Mouse (Mus musculus): Measurements from ENCODE around the gene Slc1a7. TPM values are rescaled to one million over a fixed set of nuclear protein-coding genes. Genes with fewer than 3 reads are reported as not detected.

Gene Slc1a7
- polyA plus RNA-seq, 1 experiment from 2014 or later = 0.19 TPM

DNA sequence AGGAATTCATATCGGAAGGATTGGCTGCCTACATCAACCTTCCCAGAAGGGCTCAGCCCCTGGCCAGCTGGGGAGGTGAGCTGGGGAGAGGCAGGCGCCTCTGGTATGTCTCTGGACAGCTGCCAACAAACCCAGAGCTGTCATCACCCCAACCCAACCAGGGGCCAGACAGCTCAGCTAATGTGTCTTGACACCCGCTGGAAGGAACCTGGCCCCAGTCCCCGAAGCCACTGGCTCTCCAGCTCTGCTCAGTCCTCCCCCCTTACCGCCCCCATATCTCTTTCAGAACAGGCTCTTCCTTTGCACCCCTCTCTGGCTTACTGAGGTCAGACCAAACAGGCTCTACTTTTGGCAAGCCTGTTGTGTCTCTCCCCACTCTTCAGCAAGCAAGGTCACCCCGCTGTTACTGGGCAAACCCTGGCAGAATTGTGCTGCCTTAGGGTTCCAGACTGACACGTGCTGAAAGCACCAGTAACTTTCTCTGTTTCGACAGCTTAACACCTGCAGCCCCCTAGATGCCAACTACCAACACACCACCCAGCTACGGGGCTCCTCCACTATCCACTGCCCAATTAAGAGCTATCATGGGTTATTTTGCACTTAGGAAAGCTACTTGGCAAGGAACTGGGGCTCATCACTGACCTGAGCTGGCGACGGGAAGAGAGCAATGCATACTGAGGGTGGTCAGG is 5.9 kb upstream of the Slc1a7 start:
- Histone ChIP-seq H3K36me3 (ENCODE audit: control insufficient read depth, insufficient read depth, low read length) (no peaks in the 10 kb centered on the region), H3K4me1 (replicated peaks; ENCODE audit: control insufficient read depth, insufficient read depth, low read length) (peaks cover 12% of the 10 kb centered on the region), H3K4me2 (ENCODE audit: low read depth, low read length) (no peak overlapping the region), H3K9ac (ENCODE audit: low read length) (no peak overlapping the region), H3K4me3 (ENCODE audit: low read length) (no peak overlapping the region), H3K27me3 (ENCODE audit: control insufficient read depth, insufficient read depth, low read depth, low read length) (no peaks in the 10 kb centered on the region), H3K27ac (ENCODE audit: low read length) (0 out of 2 replicates have a peak overlapping the region, but pooled peaks have one; percentile 16), H3K9me3 (ENCODE audit: control insufficient read depth, low read length) (no peaks in the 10 kb centered on the region)
- WGBS = 29% methylated on average over 11 of the region's 11 CpGs
- peak; percentile 96 for ATAC-seq (ENCODE audit: low read depth)

DNA sequence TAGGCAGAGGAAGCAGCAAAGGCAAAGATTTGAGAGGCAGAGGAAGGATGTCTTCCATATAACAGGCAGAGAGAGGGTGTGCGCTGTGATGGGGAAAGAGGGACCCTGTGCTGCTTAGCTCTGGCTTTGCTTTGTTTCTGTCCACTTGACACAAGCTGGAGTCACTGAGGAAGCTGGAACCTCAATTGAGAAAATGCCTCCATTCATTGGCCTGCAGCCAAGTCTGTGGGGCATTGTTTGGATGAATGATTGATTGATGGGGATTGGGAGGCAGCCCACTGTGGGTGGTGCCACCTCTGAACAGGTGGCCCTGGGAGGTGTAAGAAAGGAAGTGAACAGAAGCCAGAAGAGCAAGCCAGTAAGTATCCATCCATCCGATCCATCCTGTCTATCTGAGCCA is 5.3 kb upstream of the Slc1a7 start:
- no peak overlapping the region for H3K9ac ChIP-seq (ENCODE audit: low read length)
- no peak overlapping the region for H3K27ac ChIP-seq (ENCODE audit: low read length)
- 79% methylated on average over 2 of the region's 2 CpGs for WGBS
- H3K36me3 ChIP-seq (ENCODE audit: control insufficient read depth, insufficient read depth, low read length) = no peaks in the 10 kb centered on the region
- ATAC-seq (ENCODE audit: low read depth) = no peak
- H3K4me1 ChIP-seq (replicated peaks; ENCODE audit: control insufficient read depth, insufficient read depth, low read length) = peaks cover 12% of the 10 kb centered on the region
- H3K9me3 ChIP-seq (ENCODE audit: control insufficient read depth, low read length) = no peaks in the 10 kb centered on the region
- H3K27me3 ChIP-seq (ENCODE audit: control insufficient read depth, insufficient read depth, low read depth, low read length) = no peaks in the 10 kb centered on the region
- H3K4me3 ChIP-seq (ENCODE audit: low read length) = no peak overlapping the region
- no peak overlapping the region for H3K4me2 ChIP-seq (ENCODE audit: low read depth, low read length)

DNA sequence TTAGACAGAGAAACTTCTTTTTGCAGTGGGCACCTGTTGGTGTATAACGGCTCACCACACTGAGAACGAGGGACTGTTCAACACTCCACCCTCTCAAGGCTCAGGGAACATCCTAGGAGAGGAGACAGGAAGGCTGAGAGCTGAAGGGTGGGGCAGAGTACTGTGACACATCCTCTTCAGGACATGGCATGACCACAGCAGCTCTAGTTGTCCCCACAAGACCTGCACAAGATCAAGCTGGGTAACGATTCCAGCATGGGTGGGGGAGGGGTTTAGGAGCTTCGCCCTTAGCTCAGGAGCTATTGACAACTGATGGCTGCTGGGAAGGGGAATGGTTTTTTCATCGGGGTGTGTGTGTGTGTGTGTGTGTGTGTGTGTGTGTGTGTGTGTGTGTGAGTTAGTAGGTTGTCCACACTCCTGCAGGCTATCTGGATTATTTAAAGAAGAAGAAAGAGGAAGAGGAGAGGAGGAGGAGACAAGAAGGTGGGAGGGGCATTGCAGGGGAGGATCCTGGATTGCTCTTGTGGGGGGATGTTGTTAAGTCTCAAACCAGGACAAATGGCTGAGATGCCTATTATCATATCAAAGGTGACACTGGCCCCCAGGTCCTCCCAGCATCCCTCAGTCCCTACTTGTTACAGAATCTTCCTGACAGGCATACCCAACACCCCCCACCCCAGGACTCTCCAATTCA is 1.6 kb upstream of the Slc1a7 start:
- peaks cover 12% of the 10 kb centered on the region for H3K4me1 ChIP-seq (replicated peaks; ENCODE audit: control insufficient read depth, insufficient read depth, low read length)
- peaks cover 2% of the 10 kb centered on the region; the same call in 1 of the 2 replicates for H3K27me3 ChIP-seq (ENCODE audit: control insufficient read depth, insufficient read depth, low read depth, low read length)
- H3K4me3 ChIP-seq (ENCODE audit: low read length) = no peak overlapping the region
- no peaks in the 10 kb centered on the region for H3K36me3 ChIP-seq (ENCODE audit: control insufficient read depth, insufficient read depth, low read length)
- H3K27ac ChIP-seq (ENCODE audit: low read length) = no peak overlapping the region
- no peak overlapping the region for H3K9ac ChIP-seq (ENCODE audit: low read length)
- whole genome bisulfite sequencing = 46% methylated on average over 5 of the region's 5 CpGs
- no peaks in the 10 kb centered on the region for H3K9me3 ChIP-seq (ENCODE audit: control insufficient read depth, low read length)
- H3K4me2 ChIP-seq (ENCODE audit: low read depth, low read length) = no peak overlapping the region
- ATAC-seq (ENCODE audit: low read depth) = no peak

GRCm38 (mm10) chr4:107969781-107970180 is 1.6 kb downstream of the Slc1a7 start:
- no peak overlapping the region for H3K4me2 ChIP-seq (ENCODE audit: low read depth, low read length)
- H3K4me3 ChIP-seq (ENCODE audit: low read length) = no peak overlapping the region
- H3K4me1 ChIP-seq (replicated peaks; ENCODE audit: control insufficient read depth, insufficient read depth, low read length) = no peaks in the 10 kb centered on the region
- H3K9ac ChIP-seq (ENCODE audit: low read length) = no peak overlapping the region
- no peak overlapping the region for H3K27ac ChIP-seq (ENCODE audit: low read length)
- no peak for ATAC-seq (ENCODE audit: low read depth)
- H3K27me3 ChIP-seq (ENCODE audit: control insufficient read depth, insufficient read depth, low read depth, low read length) = peaks cover 2% of the 10 kb centered on the region; the same call in 1 of the 2 replicates
- H3K9me3 ChIP-seq (ENCODE audit: control insufficient read depth, low read length) = no peaks in the 10 kb centered on the region
- no peaks in the 10 kb centered on the region for H3K36me3 ChIP-seq (ENCODE audit: control insufficient read depth, insufficient read depth, low read length)

DNA sequence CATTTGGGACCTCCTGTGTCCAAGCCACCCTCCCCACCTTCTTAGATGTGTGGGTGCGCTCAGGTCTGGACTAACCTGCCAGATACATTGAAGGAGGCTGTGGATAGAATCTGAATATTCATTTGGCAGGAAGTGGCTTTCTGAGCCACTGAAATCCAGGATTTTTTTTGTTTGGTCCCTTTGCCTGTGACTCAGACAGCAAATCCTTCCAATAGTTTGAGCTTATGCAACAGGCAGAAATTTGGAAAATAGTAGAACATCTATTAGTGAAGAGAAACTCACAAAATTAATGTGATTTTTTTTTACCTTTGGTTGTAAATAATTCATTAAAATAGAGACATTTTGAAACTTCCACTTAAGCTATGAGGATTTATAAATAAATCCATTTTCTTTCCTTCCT is 3.0 kb downstream of the Slc1a7 start:
- no peak overlapping the region for H3K4me3 ChIP-seq (ENCODE audit: low read length)
- H3K27ac ChIP-seq (ENCODE audit: low read length) = no peak overlapping the region
- ATAC-seq (ENCODE audit: low read depth) = no peak
- no peaks in the 10 kb centered on the region for H3K36me3 ChIP-seq (ENCODE audit: control insufficient read depth, insufficient read depth, low read length)
- 89% methylated on average over 1 of the region's 1 CpGs for WGBS
- no peak overlapping the region for H3K9ac ChIP-seq (ENCODE audit: low read length)
- no peak overlapping the region for H3K4me2 ChIP-seq (ENCODE audit: low read depth, low read length)
- H3K27me3 ChIP-seq (ENCODE audit: control insufficient read depth, insufficient read depth, low read depth, low read length) = peaks cover 2% of the 10 kb centered on the region; the same call in 1 of the 2 replicates
- no peaks in the 10 kb centered on the region for H3K9me3 ChIP-seq (ENCODE audit: control insufficient read depth, low read length)
- H3K4me1 ChIP-seq (replicated peaks; ENCODE audit: control insufficient read depth, insufficient read depth, low read length) = no peaks in the 10 kb centered on the region

- no peaks in the 10 kb centered on the region for H3K36me3 ChIP-seq (ENCODE audit: control insufficient read depth, insufficient read depth, low read length)
- WGBS = 69% methylated on average over 11 of the region's 11 CpGs
- ATAC-seq (ENCODE audit: low read depth) = no peak
- H3K4me1 ChIP-seq (replicated peaks; ENCODE audit: control insufficient read depth, insufficient read depth, low read length) = no peaks in the 10 kb centered on the region
- no peak overlapping the region for H3K4me3 ChIP-seq (ENCODE audit: low read length)
- no peak overlapping the region for H3K9ac ChIP-seq (ENCODE audit: low read length)
- H3K9me3 ChIP-seq (ENCODE audit: control insufficient read depth, low read length) = no peaks in the 10 kb centered on the region
- no peak overlapping the region for H3K4me2 ChIP-seq (ENCODE audit: low read depth, low read length)
- no peak overlapping the region for H3K27ac ChIP-seq (ENCODE audit: low read length)
- no peaks in the 10 kb centered on the region for H3K27me3 ChIP-seq (ENCODE audit: control insufficient read depth, insufficient read depth, low read depth, low read length)
These were observed 6.4 kb downstream of the Slc1a7 start for GRCm38 (mm10) chr4:107974527-107974926.

GRCm38 (mm10) chr4:107975004-107975403 is 6.9 kb downstream of the Slc1a7 start:
- H3K9me3 ChIP-seq (ENCODE audit: control insufficient read depth, low read length) = no peaks in the 10 kb centered on the region
- no peak overlapping the region for H3K4me2 ChIP-seq (ENCODE audit: low read depth, low read length)
- H3K9ac ChIP-seq (ENCODE audit: low read length) = no peak overlapping the region
- H3K36me3 ChIP-seq (ENCODE audit: control insufficient read depth, insufficient read depth, low read length) = no peaks in the 10 kb centered on the region
- no peaks in the 10 kb centered on the region for H3K4me1 ChIP-seq (replicated peaks; ENCODE audit: control insufficient read depth, insufficient read depth, low read length)
- H3K4me3 ChIP-seq (ENCODE audit: low read length) = no peak overlapping the region
- 59% methylated on average over 7 of the region's 7 CpGs for WGBS
- H3K27me3 ChIP-seq (ENCODE audit: control insufficient read depth, insufficient read depth, low read depth, low read length) = no peaks in the 10 kb centered on the region
- no peak overlapping the region for H3K27ac ChIP-seq (ENCODE audit: low read length)
- no peak for ATAC-seq (ENCODE audit: low read depth)

- no peak overlapping the region for H3K4me3 ChIP-seq (ENCODE audit: low read length)
- H3K27me3 ChIP-seq (ENCODE audit: control insufficient read depth, insufficient read depth, low read depth, low read length) = no peaks in the 10 kb centered on the region
- H3K9me3 ChIP-seq (ENCODE audit: control insufficient read depth, low read length) = no peaks in the 10 kb centered on the region
- H3K4me1 ChIP-seq (replicated peaks; ENCODE audit: control insufficient read depth, insufficient read depth, low read length) = no peaks in the 10 kb centered on the region
- ATAC-seq (ENCODE audit: low read depth) = no peak
- H3K27ac ChIP-seq (ENCODE audit: low read length) = no peak overlapping the region
- no peaks in the 10 kb centered on the region for H3K36me3 ChIP-seq (ENCODE audit: control insufficient read depth, insufficient read depth, low read length)
- no peak overlapping the region for H3K9ac ChIP-seq (ENCODE audit: low read length)
- no peak overlapping the region for H3K4me2 ChIP-seq (ENCODE audit: low read depth, low read length)
- whole genome bisulfite sequencing = 48% methylated on average over 4 of the region's 4 CpGs
These were observed 9.5 kb downstream of the Slc1a7 start for GRCm38 (mm10) chr4:107977593-107977992.

DNA sequence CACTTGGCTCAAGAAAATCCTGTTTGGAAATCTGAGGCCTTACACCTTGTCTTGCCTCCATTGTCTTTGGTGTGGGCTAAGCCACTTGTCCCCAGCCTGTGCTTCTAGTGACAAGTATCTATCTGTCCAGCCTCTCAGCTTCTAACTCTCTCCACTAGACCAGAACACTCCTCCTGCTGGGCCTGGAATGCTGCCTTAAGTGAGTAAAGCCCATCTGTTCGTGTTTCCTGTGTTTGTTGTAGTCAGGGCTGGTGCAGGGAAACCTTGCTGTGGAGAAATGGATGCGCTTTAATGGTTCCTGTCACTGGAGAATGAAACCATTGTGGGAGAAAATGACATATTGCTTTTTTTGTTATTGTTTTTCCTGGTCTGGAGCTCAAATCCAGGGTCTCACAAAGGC is 11.4 kb downstream of the Slc1a7 start:
- no peaks in the 10 kb centered on the region for H3K27me3 ChIP-seq (ENCODE audit: control insufficient read depth, insufficient read depth, low read depth, low read length)
- H3K36me3 ChIP-seq (ENCODE audit: control insufficient read depth, insufficient read depth, low read length) = no peaks in the 10 kb centered on the region
- no peak overlapping the region for H3K4me3 ChIP-seq (ENCODE audit: low read length)
- H3K9me3 ChIP-seq (ENCODE audit: control insufficient read depth, low read length) = no peaks in the 10 kb centered on the region
- no peak overlapping the region for H3K9ac ChIP-seq (ENCODE audit: low read length)
- H3K4me2 ChIP-seq (ENCODE audit: low read depth, low read length) = no peak overlapping the region
- peak; percentile 75 for ATAC-seq (ENCODE audit: low read depth)
- peak overlapping the region; percentile 50; the same call in 1 of the 2 replicates for H3K27ac ChIP-seq (ENCODE audit: low read length)
- peaks cover 5% of the 10 kb centered on the region; the same call in 1 of the 2 replicates for H3K4me1 ChIP-seq (replicated peaks; ENCODE audit: control insufficient read depth, insufficient read depth, low read length)
- 42% methylated on average over 2 of the region's 2 CpGs for WGBS

Data from lung, embryonic 16.5 days (tissue).